Mouse (Mus musculus) olfactory bulb, adult 2 months (tissue): ENCODE data around the gene Adra2b.

Source experiments
- CTCF ChIP-seq: fragments of 200-500 bp; IDR thresholded peaks from 2 replicates; pipeline ENCODE4 v1.5.1; 2012; ENCODE audit warnings: low read depth, mild to moderate bottlenecking, low read length, moderate library complexity; ENCODE audit not compliant: insufficient read depth
- POLR2A ChIP-seq: fragments of 200-500 bp; IDR thresholded peaks from 2 replicates; pipeline ENCODE4 v1.6.1; 2012; ENCODE audit warnings: mild to moderate bottlenecking, low read depth, low read length, moderate library complexity; ENCODE audit not compliant: insufficient read depth

GRCm38 (mm10) chr2:127369703-127370376 is 6.8 kb downstream of the Adra2b start:
- no peak for TF ChIP-seq CTCF
- TF ChIP-seq POLR2A: no peak
